Mouse (Mus musculus): Measurements from ENCODE around the gene Tekt2. TPM values are rescaled to one million over a fixed set of nuclear protein-coding genes. Genes with fewer than 3 reads are reported as not detected.

The Tekt2 gene
- polyA plus RNA-seq, 1 experiment from 2014 or later, result 1.6 TPM

DNA sequence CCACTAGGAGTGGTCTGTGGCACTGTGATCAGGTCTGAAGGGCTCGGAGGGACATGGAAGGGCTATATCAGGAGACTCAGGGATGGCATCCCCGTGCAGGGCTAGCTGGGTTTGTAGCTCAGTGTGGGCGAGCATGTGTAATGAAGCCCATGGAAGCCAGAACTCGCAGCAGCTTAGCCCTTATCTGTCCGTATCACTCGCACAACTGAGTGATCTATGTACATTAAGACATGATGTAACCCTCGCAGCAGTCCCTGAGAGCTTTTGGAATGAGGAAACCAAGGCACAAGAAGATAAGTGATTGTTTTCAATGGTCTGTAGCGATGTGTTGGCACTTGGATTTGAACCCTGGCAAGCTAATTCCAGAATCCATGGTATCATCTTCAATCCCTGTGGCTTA is 41.9 kb downstream of the Tekt2 start:
- Histone ChIP-seq H3K27ac (ENCODE audit: low read depth, low read length) (no peak overlapping the region), H3K4me3 (ENCODE audit: low read depth, low read length) (no peak overlapping the region), H3K4me1 (replicated peaks; ENCODE audit: control insufficient read depth, insufficient read depth, low read length) (no peaks in the 10 kb centered on the region; the same call in 1 of the 2 replicates), H3K9ac (ENCODE audit: low read depth, low read length) (no peak overlapping the region), H3K36me3 (ENCODE audit: control insufficient read depth, insufficient read depth) (no peaks in the 10 kb centered on the region), H3K4me2 (replicated peaks; ENCODE audit: low read depth) (no peak overlapping the region), H3K9me3 (ENCODE audit: control insufficient read depth) (no peaks in the 10 kb centered on the region), H3K27me3 (replicated peaks; ENCODE audit: control insufficient read depth, insufficient read depth, low read length) (peaks cover 39% of the 10 kb centered on the region)
- WGBS, result 74% methylated on average over 8 of the region's 8 CpGs
- no peak for TF ChIP-seq CTCF (IDR thresholded peaks at IDR 0.05; ENCODE audit: low read depth)
- ATAC-seq, result no peak

DNA sequence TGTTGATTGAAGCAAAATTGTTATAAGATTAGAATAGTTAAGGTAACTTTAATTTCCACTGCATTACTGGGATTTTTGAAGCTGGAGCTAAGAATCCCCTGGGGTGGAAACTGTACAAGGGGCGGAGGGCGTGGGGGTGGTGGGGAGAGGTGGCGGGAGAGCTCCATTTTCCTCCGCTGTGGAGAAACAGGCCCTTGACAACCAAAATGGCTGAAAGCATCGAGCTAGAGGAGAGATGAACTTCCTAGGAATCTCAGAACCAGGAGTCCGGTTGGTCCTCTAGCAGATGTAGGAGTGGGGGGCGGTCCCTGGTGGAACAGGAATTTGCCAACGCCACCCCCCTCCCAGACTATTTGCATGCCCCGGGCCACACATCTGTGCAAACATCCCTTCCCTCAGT is 43.8 kb downstream of the Tekt2 start:
- Histone ChIP-seq H3K36me3 (ENCODE audit: control insufficient read depth, insufficient read depth) (no peaks in the 10 kb centered on the region), H3K4me2 (replicated peaks; ENCODE audit: low read depth) (no peak overlapping the region), H3K9me3 (ENCODE audit: control insufficient read depth) (no peaks in the 10 kb centered on the region), H3K27me3 (replicated peaks; ENCODE audit: control insufficient read depth, insufficient read depth, low read length) (peaks cover 24% of the 10 kb centered on the region), H3K9ac (ENCODE audit: low read depth, low read length) (no peak overlapping the region), H3K4me3 (ENCODE audit: low read depth, low read length) (no peak overlapping the region), H3K27ac (ENCODE audit: low read depth, low read length) (no peak overlapping the region), H3K4me1 (replicated peaks; ENCODE audit: control insufficient read depth, insufficient read depth, low read length) (no peaks in the 10 kb centered on the region; the same call in 1 of the 2 replicates)
- WGBS, result 69% methylated on average over 9 of the region's 9 CpGs
- no peak for ATAC-seq
- no peak for TF ChIP-seq CTCF (IDR thresholded peaks at IDR 0.05; ENCODE audit: low read depth)

DNA sequence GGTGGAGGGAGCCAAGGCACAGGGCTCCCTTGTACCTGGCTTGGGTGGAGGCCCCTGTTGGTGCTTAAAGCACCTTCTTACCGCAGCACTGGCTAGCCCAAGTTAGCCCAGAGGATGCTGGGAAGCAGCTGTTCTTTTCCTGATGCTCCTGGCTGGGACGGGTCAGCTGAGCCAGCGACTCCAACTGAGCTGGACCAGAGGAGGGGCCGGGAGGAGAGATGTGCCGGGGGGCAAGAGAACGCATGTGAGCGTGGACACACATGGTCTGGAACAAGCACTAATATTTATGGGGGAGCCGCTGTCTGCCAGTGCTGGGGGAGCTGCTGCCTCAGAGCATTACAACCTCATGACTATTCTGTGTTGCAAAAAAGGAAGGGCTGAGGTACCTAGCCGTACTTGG is 46.5 kb downstream of the Tekt2 start:
- 66% methylated on average over 9 of the region's 9 CpGs for WGBS
- no peaks in the 10 kb centered on the region for H3K9me3 ChIP-seq (ENCODE audit: control insufficient read depth)
- H3K4me3 ChIP-seq (ENCODE audit: low read depth, low read length), result no peak overlapping the region
- no peaks in the 10 kb centered on the region for H3K4me1 ChIP-seq (replicated peaks; ENCODE audit: control insufficient read depth, insufficient read depth, low read length)
- H3K9ac ChIP-seq (ENCODE audit: low read depth, low read length), result no peak overlapping the region
- peaks cover under 1% of the 10 kb centered on the region; the same call in 1 of the 2 replicates for H3K27me3 ChIP-seq (replicated peaks; ENCODE audit: control insufficient read depth, insufficient read depth, low read length)
- no peak overlapping the region for H3K4me2 ChIP-seq (replicated peaks; ENCODE audit: low read depth)
- H3K36me3 ChIP-seq (ENCODE audit: control insufficient read depth, insufficient read depth), result peaks cover 15% of the 10 kb centered on the region
- no peak for TF ChIP-seq CTCF (IDR thresholded peaks at IDR 0.05; ENCODE audit: low read depth)
- no peak overlapping the region for H3K27ac ChIP-seq (ENCODE audit: low read depth, low read length)
- no peak for ATAC-seq

DNA sequence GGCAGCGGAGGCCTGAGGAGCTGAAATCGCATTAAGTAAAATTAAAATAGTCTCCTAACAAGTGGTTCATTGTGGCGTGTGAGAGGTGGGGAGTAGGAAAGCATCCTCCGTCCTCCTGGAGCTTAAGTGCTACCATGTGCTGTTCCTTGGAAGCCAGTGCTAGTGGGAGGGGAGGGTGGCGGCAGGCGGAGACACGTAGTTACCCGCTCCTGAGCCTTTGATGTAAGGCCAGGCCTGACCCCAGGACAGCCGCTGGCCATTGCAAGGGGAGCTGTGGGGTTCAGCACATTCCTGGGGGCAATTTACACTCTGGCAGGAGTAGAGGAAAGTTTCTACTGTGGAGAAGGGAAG is 46.9 kb downstream of the Tekt2 start:
- TF ChIP-seq CTCF (IDR thresholded peaks at IDR 0.05; ENCODE audit: low read depth), result no peak
- no peak overlapping the region for H3K4me3 ChIP-seq (ENCODE audit: low read depth, low read length)
- H3K9ac ChIP-seq (ENCODE audit: low read depth, low read length), result no peak overlapping the region
- no peak overlapping the region for H3K4me2 ChIP-seq (replicated peaks; ENCODE audit: low read depth)
- H3K9me3 ChIP-seq (ENCODE audit: control insufficient read depth), result no peaks in the 10 kb centered on the region
- no peak overlapping the region for H3K27ac ChIP-seq (ENCODE audit: low read depth, low read length)
- ATAC-seq, result no peak
- no peaks in the 10 kb centered on the region for H3K4me1 ChIP-seq (replicated peaks; ENCODE audit: control insufficient read depth, insufficient read depth, low read length)
- peaks cover 19% of the 10 kb centered on the region for H3K36me3 ChIP-seq (ENCODE audit: control insufficient read depth, insufficient read depth)
- no peaks in the 10 kb centered on the region for H3K27me3 ChIP-seq (replicated peaks; ENCODE audit: control insufficient read depth, insufficient read depth, low read length)
- WGBS, result 56% methylated on average over 9 of the region's 9 CpGs

DNA sequence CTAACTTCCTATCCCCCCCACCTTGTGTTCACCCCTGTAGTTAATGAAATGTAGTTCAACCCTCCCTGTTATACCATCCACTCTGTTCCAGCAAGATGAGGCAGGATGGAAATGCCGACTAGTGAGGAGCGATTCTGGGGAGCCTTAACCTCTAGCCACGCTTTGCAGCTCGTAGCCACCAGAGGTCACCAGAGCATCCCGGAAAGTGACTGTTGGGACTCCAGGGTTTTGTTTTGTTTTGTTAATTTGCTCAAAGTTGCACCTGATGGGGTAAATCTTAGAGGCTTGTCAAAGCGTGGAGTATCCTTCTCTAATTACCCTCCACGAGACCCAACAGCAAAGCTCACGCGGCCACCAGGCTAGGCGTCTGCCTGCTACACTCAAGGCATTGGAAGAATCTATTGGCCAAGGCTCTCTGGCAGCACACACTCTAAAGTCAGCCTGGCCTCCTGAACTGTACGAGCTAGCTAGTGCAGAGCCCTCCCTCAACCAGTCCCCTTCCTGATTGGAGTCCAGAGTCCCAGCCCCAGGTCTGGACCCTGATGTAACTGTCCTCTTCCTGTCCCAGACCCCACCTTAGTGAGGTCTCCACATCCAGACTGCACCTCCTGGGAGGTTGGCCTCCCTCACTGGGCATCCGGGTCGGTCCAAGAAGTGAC is 47.5 kb downstream of the Tekt2 start:
- no peak overlapping the region for H3K27ac ChIP-seq (ENCODE audit: low read depth, low read length)
- H3K27me3 ChIP-seq (replicated peaks; ENCODE audit: control insufficient read depth, insufficient read depth, low read length), result no peaks in the 10 kb centered on the region
- H3K4me3 ChIP-seq (ENCODE audit: low read depth, low read length), result no peak overlapping the region
- peak; percentile 86 for TF ChIP-seq CTCF (IDR thresholded peaks at IDR 0.05; ENCODE audit: low read depth)
- H3K4me1 ChIP-seq (replicated peaks; ENCODE audit: control insufficient read depth, insufficient read depth, low read length), result no peaks in the 10 kb centered on the region
- 16% methylated on average over 13 of the region's 13 CpGs for WGBS
- peak overlapping the region; percentile 48 for H3K4me2 ChIP-seq (replicated peaks; ENCODE audit: low read depth)
- peak; percentile 40; the same call in 1 of the 2 replicates for ATAC-seq
- H3K9ac ChIP-seq (ENCODE audit: low read depth, low read length), result no peak overlapping the region
- H3K36me3 ChIP-seq (ENCODE audit: control insufficient read depth, insufficient read depth), result peaks cover 24% of the 10 kb centered on the region
- no peaks in the 10 kb centered on the region for H3K9me3 ChIP-seq (ENCODE audit: control insufficient read depth)

DNA sequence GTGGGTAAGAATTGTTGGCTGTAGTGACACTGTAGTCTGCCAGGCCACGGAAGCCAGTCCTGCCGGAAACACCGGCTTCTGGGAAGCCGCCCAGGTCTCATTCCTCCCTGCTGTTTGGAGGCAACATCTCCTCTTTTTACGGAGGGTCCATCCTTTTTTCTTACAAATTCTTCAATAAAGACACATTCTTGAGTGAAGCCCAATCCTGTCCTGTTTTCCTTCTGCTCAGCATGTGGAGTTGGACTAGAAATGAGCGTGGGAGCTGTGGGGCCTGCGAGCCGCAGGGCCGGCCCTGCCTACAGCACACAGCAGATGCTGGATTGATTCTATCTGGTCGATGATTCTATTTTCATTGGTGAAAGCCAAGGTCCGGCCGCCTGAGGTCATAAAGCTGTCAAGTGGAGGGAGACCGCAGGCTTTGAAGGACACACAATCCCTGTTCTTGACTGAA is 49.8 kb downstream of the Tekt2 start:
- ATAC-seq, result no peak
- H3K4me2 ChIP-seq (replicated peaks; ENCODE audit: low read depth), result no peak overlapping the region
- peaks cover 39% of the 10 kb centered on the region for H3K36me3 ChIP-seq (ENCODE audit: control insufficient read depth, insufficient read depth)
- no peaks in the 10 kb centered on the region for H3K9me3 ChIP-seq (ENCODE audit: control insufficient read depth)
- WGBS, result 64% methylated on average over 13 of the region's 13 CpGs
- H3K4me1 ChIP-seq (replicated peaks; ENCODE audit: control insufficient read depth, insufficient read depth, low read length), result no peaks in the 10 kb centered on the region
- H3K4me3 ChIP-seq (ENCODE audit: low read depth, low read length), result no peak overlapping the region
- H3K9ac ChIP-seq (ENCODE audit: low read depth, low read length), result no peak overlapping the region
- no peak for TF ChIP-seq CTCF (IDR thresholded peaks at IDR 0.05; ENCODE audit: low read depth)
- no peaks in the 10 kb centered on the region for H3K27me3 ChIP-seq (replicated peaks; ENCODE audit: control insufficient read depth, insufficient read depth, low read length)
- H3K27ac ChIP-seq (ENCODE audit: low read depth, low read length), result no peak overlapping the region

All from intestine, postnatal 0 days (tissue).